In the genomic region with DNA sequence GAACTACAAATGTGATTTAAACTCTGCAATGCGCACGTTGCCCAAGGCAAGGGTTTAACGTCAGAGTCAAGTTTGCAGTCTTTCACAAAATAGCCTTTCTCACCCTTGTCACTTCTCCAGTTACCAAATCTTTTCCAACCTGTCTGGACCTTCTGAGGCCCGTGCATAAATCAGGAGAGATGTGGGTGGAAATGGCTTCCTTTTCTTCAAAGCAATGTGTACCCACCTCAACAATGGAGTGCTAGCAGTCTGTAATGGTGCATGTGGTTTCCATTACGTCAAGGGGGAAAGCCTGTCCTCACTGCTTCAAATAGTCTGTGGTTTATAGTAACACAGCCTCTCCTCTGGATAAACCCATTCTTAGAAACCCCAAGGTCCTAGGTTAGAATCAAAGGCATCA, we compare ENCODE assay signal across 25 mouse cellular contexts. TPM values are rescaled to one million over a fixed set of nuclear protein-coding genes. Genes with fewer than 3 reads are reported as not detected.
DNase-seq lines count a peak whose midpoint lies in the region; ATAC-seq lines count a peak whose summit lies in the region.
"Had no signal": no experiment of that assay in that cellular context is flagged by ENCODE, and none has a peak within 500 bp of the region (broad histone marks: within the 10 kb centered on the region; RNA-seq: fewer than 3 reads in every experiment).

No protein-coding gene starts in this region.

- peak overlapping the region; percentile 49 for H3K27ac ChIP-seq in limb, embryonic 11.5 days (replicated peaks; ENCODE audit: low read depth, low read length)
- H3K27ac ChIP-seq in hindbrain, embryonic 13.5 days, result no peak overlapping the region
- H3K27ac ChIP-seq in heart, embryonic 12.5 days (ENCODE audit: poor library complexity, severe bottlenecking), result no peak overlapping the region
- H3K27ac ChIP-seq: forebrain, embryonic 13.5 days; limb, embryonic 15.5 days; liver, embryonic 14.5 days; lung, embryonic 15.5 days; stomach, embryonic 15.5 days had no signal

- WGBS in limb, embryonic 11.5 days, result 7% methylated on average over 5 of the region's 5 CpGs
- 78% methylated on average over 5 of the region's 5 CpGs for WGBS in hindbrain, embryonic 13.5 days
- 72% methylated on average over 5 of the region's 5 CpGs for WGBS in heart, embryonic 12.5 days

- H3K9ac ChIP-seq in limb, embryonic 11.5 days (ENCODE audit: low read length), result no peak overlapping the region
- H3K9ac ChIP-seq in hindbrain, embryonic 13.5 days, result no peak overlapping the region
- H3K9ac ChIP-seq in heart, embryonic 12.5 days, result no peak overlapping the region
- H3K9ac ChIP-seq: forebrain, embryonic 13.5 days; limb, embryonic 15.5 days; liver, embryonic 14.5 days; lung, embryonic 15.5 days; stomach, embryonic 15.5 days had no signal

- 0 out of 2 replicates have a peak overlapping the region, but pooled peaks have one; percentile 12 for H3K4me2 ChIP-seq in limb, embryonic 11.5 days (ENCODE audit: low read depth, severe bottlenecking)
- H3K4me2 ChIP-seq in hindbrain, embryonic 13.5 days, result no peak overlapping the region
- no peak overlapping the region for H3K4me2 ChIP-seq in heart, embryonic 12.5 days
- H3K4me2 ChIP-seq: forebrain, embryonic 13.5 days; limb, embryonic 15.5 days; lung, embryonic 15.5 days; stomach, embryonic 15.5 days had no signal

- H3K4me1 ChIP-seq in limb, embryonic 11.5 days (ENCODE audit: control insufficient read depth, insufficient read depth, low read length), result peaks cover 26% of the 10 kb centered on the region
- no peaks in the 10 kb centered on the region for H3K4me1 ChIP-seq in hindbrain, embryonic 13.5 days (replicated peaks)
- no peaks in the 10 kb centered on the region for H3K4me1 ChIP-seq in heart, embryonic 12.5 days (replicated peaks)
- H3K4me1 ChIP-seq: forebrain, embryonic 13.5 days; stomach, embryonic 15.5 days had no signal

- no peaks in the 10 kb centered on the region for H3K36me3 ChIP-seq in limb, embryonic 11.5 days (ENCODE audit: control insufficient read depth, insufficient read depth, low read length)
- H3K36me3 ChIP-seq in hindbrain, embryonic 13.5 days, result no peaks in the 10 kb centered on the region
- no peaks in the 10 kb centered on the region for H3K36me3 ChIP-seq in heart, embryonic 12.5 days
- H3K36me3 ChIP-seq: limb, embryonic 15.5 days; lung, embryonic 15.5 days; stomach, embryonic 15.5 days had no signal

- no peaks in the 10 kb centered on the region for H3K27me3 ChIP-seq in limb, embryonic 11.5 days (ENCODE audit: control insufficient read depth, insufficient read depth, low read length)
- no peaks in the 10 kb centered on the region for H3K27me3 ChIP-seq in hindbrain, embryonic 13.5 days
- H3K27me3 ChIP-seq in heart, embryonic 12.5 days (replicated peaks), result no peaks in the 10 kb centered on the region
- H3K27me3 ChIP-seq: forebrain, embryonic 13.5 days; limb, embryonic 15.5 days; lung, embryonic 15.5 days; stomach, embryonic 15.5 days had no signal

- DNase-seq in CD4-positive helper T cell, adult 2 months (ENCODE audit: low read depth, low spot score), result peak; percentile 35
- peak; percentile 49 for DNase-seq in embryo, embryonic 10.5 days (ENCODE audit: low spot score)
- peak; percentile 23 for DNase-seq in fat pad, adult 2 months (ENCODE audit: extremely low read depth, low read depth, low spot score)
- peak; percentile 68 for DNase-seq in limb, embryonic 11.5 days (ENCODE audit: low spot score)
- DNase-seq in lung, adult 18-20 months, result no peak
- DNase-seq in adrenal gland, postnatal 36 days, result no peak
- DNase-seq: adrenal gland, adult 2 months; B cell, adult 2 months; cerebellum, adult 11-12 months; cerebellum, postnatal 10 days; heart, postnatal 4 days; kidney, adult 11 months; kidney, postnatal 4 days; lung, postnatal 36 days; right cerebral cortex, postnatal 4 days; thymus, adult 2 months had no signal

- ATAC-seq in limb, embryonic 11.5 days (ENCODE audit: insufficient number of reproducible peaks, low FRiP score, low TSS enrichment, low read depth), result peak; percentile 82
- ATAC-seq in hindbrain, embryonic 13.5 days (ENCODE audit: low FRiP score), result no peak
- ATAC-seq in heart, embryonic 12.5 days (ENCODE audit: insufficient number of reproducible peaks, low FRiP score), result no peak
- ATAC-seq: forebrain, embryonic 13.5 days; hindbrain, embryonic 16.5 days had no signal

- H3K4me3 ChIP-seq in limb, embryonic 11.5 days (ENCODE audit: low read depth, low read length), result no peak overlapping the region
- no peak overlapping the region for H3K4me3 ChIP-seq in hindbrain, embryonic 13.5 days
- no peak overlapping the region for H3K4me3 ChIP-seq in heart, embryonic 12.5 days
- H3K4me3 ChIP-seq: erythroblast, embryonic 14.5 days; forebrain, embryonic 13.5 days; limb, embryonic 15.5 days; lung, embryonic 15.5 days; stomach, embryonic 15.5 days had no signal

- H3K9me3 ChIP-seq in limb, embryonic 11.5 days (ENCODE audit: control insufficient read depth, low read length), result no peaks in the 10 kb centered on the region
- H3K9me3 ChIP-seq in hindbrain, embryonic 13.5 days, result no peaks in the 10 kb centered on the region
- H3K9me3 ChIP-seq in heart, embryonic 12.5 days (replicated peaks), result no peaks in the 10 kb centered on the region
- H3K9me3 ChIP-seq: forebrain, embryonic 13.5 days; limb, embryonic 15.5 days; lung, embryonic 15.5 days; stomach, embryonic 15.5 days had no signal

RNA-seq across cellular contexts. Expression of gene Gorab, which starts 29.0 kb away (rescaled TPM):
- polyA plus RNA-seq in limb, embryonic 11.5 days (2014; fragmentation: Nextera tagmentation; extraction: Ambion mirVana), result 33.7 and 36.7 TPM in 2 replicates
- polyA plus RNA-seq in hindbrain, embryonic 13.5 days (2015; fragmentation: Nextera tagmentation; extraction: Ambion mirVana), result 23.8 and 27.5 TPM in 2 replicates
- 10 to 100 TPM; 10.3 to 13.7 TPM for total RNA-seq in adrenal gland, postnatal 36 days (2021)
- polyA plus RNA-seq in heart, embryonic 12.5 days (2016; fragmentation: Nextera tagmentation; extraction: Ambion mirVana), result 11.8 TPM in 2 replicates

Comparison
In these comparisons a context has a peak if more than half of its experiments do, and no peak if none do; other contexts are left out.
1. DNase-seq: peak in CD4-positive helper T cell, adult 2 months (single experiment), embryo, embryonic 10.5 days (single experiment), fat pad, adult 2 months (single experiment) and limb, embryonic 11.5 days (single experiment); none in lung, adult 18-20 months (0 of 2) and adrenal gland, postnatal 36 days (0 of 2).